Mouse (Mus musculus) ES-E14 (cell line): ENCODE measurements at regions not wholly inside any gene's neighbourhood (a gene's known extent, or its start where the extent isn't known, plus 50 kb on each side); places are given as distances from the start of the nearest gene placed in this dataset.
"Not testable (repeated sequence)": the region's sequence is repeated elsewhere in the genome, so short reads cannot be mapped to it uniquely, and the experiment has no call there.

Source experiments
- DNase-seq: peaks from one replicate; pipeline ENCODE4 v3.0.0-alpha.2; 2013; ENCODE audit warnings: low read depth, low spot score
- H3K27ac ChIP-seq: 2 replicates; pipeline ENCODE4 v1.5.1; 2012; ENCODE audit warnings: low read depth, mild to moderate bottlenecking, low read length, moderate library complexity, mixed read lengths; ENCODE audit not compliant: poor library complexity, insufficient read depth, severe bottlenecking
- H3K36me3 ChIP-seq: 2 replicates; pipeline ENCODE4 v1.6.1; 2012; ENCODE audit warnings: mild to moderate bottlenecking, low read length, moderate library complexity, mixed read lengths; ENCODE audit not compliant: control insufficient read depth, poor library complexity, insufficient read depth, severe bottlenecking
- H3K4me1 ChIP-seq, 2 experiments: fragments of 150-350 bp in 1 of 2; sonication (generic) in 1 of 2; 2 replicates each; pipeline ENCODE4 v1.6.1; 2012; ENCODE audit warnings: low read length in 2 of 2, mild to moderate bottlenecking in 1 of 2, mixed read lengths in 1 of 2; ENCODE audit not compliant: control insufficient read depth in 2 of 2, insufficient read depth in 2 of 2, poor library complexity in 1 of 2
- H3K4me3 ChIP-seq, 2 experiments: fragments of 150-350 bp in 1 of 2; sonication (generic) in 1 of 2; 2 replicates each; pipeline ENCODE4 v1.5.1; 2012; ENCODE audit warnings: low read length in 2 of 2, low read depth in 1 of 2, mild to moderate bottlenecking in 1 of 2, mixed read lengths in 1 of 2; ENCODE audit not compliant: insufficient read depth in 1 of 2, poor library complexity in 1 of 2, severe bottlenecking in 1 of 2
- H3K9ac ChIP-seq: 2 replicates; pipeline ENCODE4 v1.6.1; 2012; ENCODE audit warnings: low read depth, mild to moderate bottlenecking, low read length, mixed read lengths; ENCODE audit not compliant: poor library complexity, insufficient read depth, severe bottlenecking
- H3K9me3 ChIP-seq: fragments of 150-350 bp; sonication (generic); 2 replicates; pipeline ENCODE4 v1.6.1; 2012; ENCODE audit warnings: low read depth, mild to moderate bottlenecking, low read length; ENCODE audit not compliant: control insufficient read depth, insufficient read depth
- CHD2 ChIP-seq: IDR thresholded peaks from 2 replicates; pipeline ENCODE4 v1.6.1; 2014; ENCODE audit warnings: mild to moderate bottlenecking, low read depth, low read length, inconsistent platforms
- HCFC1 ChIP-seq: IDR thresholded peaks from 2 replicates; pipeline ENCODE4 v1.6.1; 2012; ENCODE audit warnings: low read length, inconsistent platforms, borderline replicate concordance; ENCODE audit not compliant: insufficient read depth
- MAFK ChIP-seq: IDR thresholded peaks from 2 replicates; pipeline ENCODE4 v1.6.1; 2014; ENCODE audit warnings: mild to moderate bottlenecking, low read depth, low read length, inconsistent platforms; ENCODE audit not compliant: insufficient read depth
- ZC3H11A ChIP-seq: IDR thresholded peaks from 2 replicates; pipeline ENCODE4 v1.6.1; 2012; ENCODE audit warnings: low read depth, mild to moderate bottlenecking, inconsistent platforms, low read length, borderline replicate concordance
- ZNF384 ChIP-seq: IDR thresholded peaks from 2 replicates; pipeline ENCODE4 v1.6.1; 2012; ENCODE audit warnings: low read depth, low read length, inconsistent platforms
- in situ Hi-C, 2 experiments: fragments of 600-800 bp; cut with MboI; formaldehyde crosslinking; loops; one replicate each; pipeline ENCODE4 v1.15.1; 2025; ENCODE audit warnings: low sequenced_read_pairs in 2 of 2, inconsistent platforms in 1 of 2; ENCODE audit not compliant: unreplicated experiment in 2 of 2

GRCm38 (mm10) chr12:29075096-29075852, 323.7 kb downstream of the Eipr1 start:
- in situ Hi-C loops: no loop called here
- H3K27ac ChIP-seq: no peak overlapping the region
- no peaks in the 10 kb centered on the region for H3K36me3 ChIP-seq
- TF ChIP-seq MAFK (no peak), CHD2 (no peak), ZC3H11A (no peak), ZNF384 (no peak), HCFC1 (no peak)
- no peaks in the 10 kb centered on the region for H3K9me3 ChIP-seq
- no peak overlapping the region for H3K9ac ChIP-seq
- DNase-seq: no peak
- H3K4me1 ChIP-seq: no peaks in the 10 kb centered on the region
- no peak overlapping the region for H3K4me3 ChIP-seq

- no peak overlapping the region for H3K9ac ChIP-seq
- no peak for TF ChIP-seq MAFK
- no peak for TF ChIP-seq CHD2
- TF ChIP-seq ZNF384: no peak
- TF ChIP-seq ZC3H11A: no peak
- TF ChIP-seq HCFC1: no peak
- in situ Hi-C loops: no loop called here
- no peaks in the 10 kb centered on the region for H3K4me1 ChIP-seq
- H3K9me3 ChIP-seq: no peaks in the 10 kb centered on the region
- no peak overlapping the region for H3K27ac ChIP-seq
- no peaks in the 10 kb centered on the region for H3K36me3 ChIP-seq
- DNase-seq: peak; percentile 33
- H3K4me3 ChIP-seq: no peak overlapping the region
Observed at GRCm38 (mm10) chr12:29076606-29077005, 325.0 kb downstream of the Eipr1 start.

DNA sequence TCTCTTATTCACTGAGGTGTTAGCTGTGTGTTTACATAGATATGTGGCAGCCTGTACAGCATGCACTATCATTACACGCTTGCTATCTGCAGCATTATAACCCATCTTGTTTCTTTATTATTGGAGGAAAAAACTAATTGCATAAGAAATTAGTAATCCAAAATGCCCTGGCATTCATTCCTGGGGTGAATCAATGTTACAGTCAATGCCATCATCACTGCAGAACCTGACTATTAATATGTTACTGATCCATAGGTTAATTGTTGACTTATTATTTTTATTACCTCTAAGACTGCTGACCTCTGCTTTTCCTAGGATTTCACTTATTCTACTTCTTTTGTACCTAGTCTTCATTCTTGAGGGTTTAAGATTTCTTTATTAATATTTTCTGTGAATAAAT, 327.4 kb downstream of the Eipr1 start:
- Histone ChIP-seq H3K27ac (no peak overlapping the region), H3K4me1 (peaks cover 0 to 3% of the 10 kb centered on the region in 2 experiments; a peak in 1 of 4 replicates), H3K9ac (no peak overlapping the region), H3K36me3 (no peaks in the 10 kb centered on the region), H3K9me3 (no peaks in the 10 kb centered on the region), H3K4me3 (no peak overlapping the region)
- no peak for DNase-seq
- in situ Hi-C loops: no loop called here
- TF ChIP-seq HCFC1 (no peak), MAFK (no peak), ZC3H11A (no peak), CHD2 (no peak)

- H3K36me3 ChIP-seq: no peaks in the 10 kb centered on the region
- H3K27ac ChIP-seq: no peak overlapping the region
- peak overlapping the region in 1 of 2 experiments; percentile 27; a peak in 1 of 4 replicates for H3K4me3 ChIP-seq
- H3K9me3 ChIP-seq: no peaks in the 10 kb centered on the region
- H3K9ac ChIP-seq: no peak overlapping the region
- in situ Hi-C loops: no loop called here
- TF ChIP-seq CHD2 (no peak), ZC3H11A (no peak), HCFC1 (no peak), ZNF384 (no peak), MAFK (no peak)
- peaks cover 0 to 3% of the 10 kb centered on the region in 2 experiments; a peak in 1 of 4 replicates for H3K4me1 ChIP-seq
- DNase-seq: no peak
Observed at GRCm38 (mm10) chr12:29083426-29084221, 332.0 kb downstream of the Eipr1 start.

DNA sequence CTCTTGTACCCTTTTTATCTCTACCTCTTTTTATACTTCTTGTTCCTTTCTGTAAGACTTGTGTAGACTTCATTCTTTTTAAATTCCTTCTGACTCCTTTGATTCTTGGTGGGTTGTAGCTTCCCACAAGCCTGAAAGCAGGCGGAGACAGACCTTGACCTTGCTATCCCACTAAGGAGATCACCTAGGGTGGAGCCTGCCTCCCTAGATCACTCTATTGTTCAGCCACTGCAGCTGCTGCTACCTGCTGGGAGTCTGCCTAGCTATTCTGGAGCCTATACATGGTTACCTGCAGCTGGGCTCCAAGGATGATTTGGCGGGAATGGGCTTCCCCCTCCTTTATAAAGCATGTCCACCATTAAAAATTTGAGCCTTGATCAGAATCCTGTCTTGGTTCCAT, 335.6 kb downstream of the Eipr1 start:
- in situ Hi-C loops, H3K27ac ChIP-seq, H3K4me3 ChIP-seq, H3K9me3 ChIP-seq, H3K36me3 ChIP-seq, H3K4me1 ChIP-seq, H3K9ac ChIP-seq, DNase-seq: not testable (repeated sequence)
